Mouse (Mus musculus): ENCODE measurements around the gene Fzr1.

Gene Fzr1

GRCm38 (mm10) chr10:81334324-81334723 is 44.0 kb downstream of the Fzr1 start:
- in situ Hi-C loops (cut with MseI, MboI) = no loop called here

GRCm38 (mm10) chr10:81332277-81332676 is 46.0 kb downstream of the Fzr1 start:
- in situ Hi-C loops (cut with MseI, MboI) = no loop called here

DNA sequence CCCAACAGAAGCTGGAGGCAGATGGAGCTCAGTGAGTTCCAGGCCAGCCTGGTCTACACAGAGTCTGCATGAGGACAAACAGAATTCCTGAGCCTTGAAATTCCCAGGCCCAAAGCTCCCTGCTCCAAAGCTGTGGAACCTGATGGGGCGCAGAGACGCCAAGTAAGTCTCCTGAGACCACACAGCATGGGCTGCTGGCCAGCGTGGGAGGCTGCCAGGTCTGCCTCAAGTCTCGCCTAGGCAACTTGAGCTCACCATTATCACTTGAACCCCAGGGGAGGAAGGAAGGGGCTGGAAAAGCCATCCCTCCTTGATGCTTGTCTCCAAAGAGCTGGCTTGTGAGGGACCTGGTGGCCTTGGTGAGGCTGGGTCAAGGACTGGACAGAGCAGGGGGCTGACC is 48.3 kb downstream of the Fzr1 start:
- in situ Hi-C loops (cut with MseI, MboI) = no loop called here

DNA sequence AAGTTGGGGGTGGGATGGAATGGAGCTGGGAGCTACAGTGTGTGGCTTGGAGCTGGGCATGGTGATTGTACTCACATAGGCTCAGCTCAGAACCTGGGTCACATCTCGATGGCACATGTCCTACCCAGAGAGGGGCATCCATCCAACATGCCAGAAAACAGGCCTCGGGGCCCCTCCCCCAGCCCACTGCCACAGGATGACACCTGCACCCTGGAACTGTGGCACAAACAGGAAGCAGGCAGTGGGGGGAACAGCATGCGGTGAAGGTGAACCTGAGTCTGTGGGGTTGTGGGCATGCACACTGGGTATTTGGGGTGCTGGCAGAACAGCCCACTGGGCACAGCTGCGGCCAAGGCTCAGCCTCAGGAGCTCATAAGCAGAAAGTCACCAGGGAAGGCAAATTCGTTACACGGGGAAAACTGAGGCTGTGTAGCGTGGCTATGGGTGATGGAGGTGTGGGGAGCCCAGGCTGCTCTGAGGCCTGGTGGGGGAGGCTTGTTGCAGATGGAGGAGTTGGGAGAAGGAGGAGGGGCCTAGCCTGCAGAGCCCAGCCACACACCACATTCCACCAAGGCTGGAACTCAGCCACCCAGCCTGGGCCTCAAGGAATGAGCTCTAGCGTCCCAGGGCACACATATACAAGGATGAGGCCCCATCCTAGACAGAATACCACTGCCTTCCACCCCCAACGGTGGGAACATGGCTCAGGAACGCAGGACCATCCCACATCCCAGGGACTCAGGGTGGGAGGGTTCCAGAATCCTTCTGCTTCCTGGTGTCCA is 48.9 kb downstream of the Fzr1 start:
- in situ Hi-C loops (cut with MseI, MboI) = no loop called here

DNA sequence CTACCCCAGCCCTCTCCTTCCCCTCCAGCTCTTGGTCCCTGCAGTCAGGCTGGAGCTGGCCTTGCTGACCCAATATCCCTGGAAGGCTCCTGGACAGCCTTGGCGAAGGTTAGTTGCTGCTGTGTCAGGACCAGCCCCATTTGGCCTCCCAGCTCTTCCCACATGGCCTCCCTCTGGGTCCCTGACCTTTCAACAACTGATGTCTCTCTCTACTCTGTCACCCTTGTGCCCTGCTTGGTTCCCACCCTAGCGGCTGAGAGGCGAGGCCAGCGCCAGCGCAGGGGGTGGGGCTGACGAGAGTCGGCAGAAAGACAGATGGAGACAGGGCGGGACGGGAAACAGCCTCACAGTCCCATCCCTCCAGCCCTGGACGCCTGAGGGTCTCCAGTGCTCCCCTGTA is 49.9 kb downstream of the Fzr1 start, which contains the start of gene Tbxa2r:
Tbxa2r (plus strand) TSS at position 346 of the 400 bp plus-strand sequence.
- in situ Hi-C loops (cut with MseI, MboI) = no loop called here

- in situ Hi-C loops (cut with MseI, MboI) = no loop called here
Measured at GRCm38 (mm10) chr10:81327959-81328358, 50.4 kb downstream of the Fzr1 start.

DNA sequence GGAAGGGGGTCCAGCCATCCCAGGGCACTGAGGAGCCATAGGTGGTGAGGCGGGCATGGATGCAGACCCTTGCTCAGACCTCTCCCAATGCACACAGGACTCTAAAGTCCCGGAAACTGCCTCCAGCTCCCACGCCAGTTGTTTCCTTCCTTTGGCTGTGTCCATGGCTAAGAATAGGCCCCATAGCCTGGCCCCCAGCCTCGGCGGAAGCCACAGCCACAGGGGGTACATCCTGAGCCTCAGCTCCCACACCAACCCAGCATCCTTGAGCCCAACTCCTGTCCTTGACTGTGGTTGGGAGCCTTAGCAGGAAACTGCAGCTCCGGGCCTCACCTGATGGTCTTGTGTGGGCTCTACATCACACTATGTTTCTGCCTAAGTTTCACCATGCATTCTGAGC is 51.5 kb downstream of the Fzr1 start:
- in situ Hi-C loops (cut with MseI, MboI) = no loop called here

GRCm38 (mm10) chr10:81325781-81326180 is 52.5 kb downstream of the Fzr1 start:
- in situ Hi-C loops (cut with MseI, MboI) = no loop called here

GRCm38 (mm10) chr10:81325176-81325575 is 53.1 kb downstream of the Fzr1 start:
- in situ Hi-C loops (cut with MseI, MboI) = no loop called here

- in situ Hi-C loops (cut with MseI, MboI) = no loop called here
Measured at GRCm38 (mm10) chr10:81323791-81324530, 54.4 kb downstream of the Fzr1 start.

- in situ Hi-C loops (cut with MseI, MboI) = no loop called here
Measured at GRCm38 (mm10) chr10:81323141-81323775, 55.1 kb downstream of the Fzr1 start.

DNA sequence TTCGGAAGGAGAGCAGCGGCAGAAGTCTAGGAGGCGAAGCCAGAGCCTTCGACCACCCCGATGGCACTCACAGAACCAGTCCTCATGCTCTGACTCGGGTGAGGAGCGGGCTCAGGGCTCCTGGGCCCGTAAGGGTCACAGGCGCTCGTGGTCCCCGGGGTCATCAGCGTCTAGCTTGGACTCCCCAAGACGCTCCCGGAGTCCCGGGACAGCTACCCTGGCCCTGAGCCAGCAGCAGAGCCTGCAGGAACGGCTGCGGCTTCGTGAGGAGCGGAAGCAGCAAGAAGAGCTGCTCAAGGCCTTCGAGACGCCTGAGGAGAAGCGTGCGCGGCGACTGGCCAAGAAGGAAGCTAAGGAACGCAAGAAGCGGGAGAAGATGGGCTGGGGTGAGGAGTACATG is 55.9 kb downstream of the Fzr1 start:
- in situ Hi-C loops (cut with MseI, MboI) = no loop called here

- in situ Hi-C loops (cut with MseI, MboI) = no loop called here
Measured at GRCm38 (mm10) chr10:81321436-81321835, 56.9 kb downstream of the Fzr1 start.

- in situ Hi-C loops (cut with MseI, MboI) = no loop called here
Measured at GRCm38 (mm10) chr10:81320550-81321347, 57.6 kb downstream of the Fzr1 start, which contains the start of gene Cactin. Cactin (plus strand) TSS chr10:81321103.

GRCm38 (mm10) chr10:81319741-81320549 is 58.4 kb downstream of the Fzr1 start:
- in situ Hi-C loops (cut with MseI, MboI) = no loop called here

- in situ Hi-C loops (cut with MseI, MboI) = no loop called here
Measured at GRCm38 (mm10) chr10:81319330-81319699, 59.0 kb downstream of the Fzr1 start.

- in situ Hi-C loops (cut with MseI, MboI) = no loop called here
Measured at GRCm38 (mm10) chr10:81318589-81319329, 59.6 kb downstream of the Fzr1 start.

DNA sequence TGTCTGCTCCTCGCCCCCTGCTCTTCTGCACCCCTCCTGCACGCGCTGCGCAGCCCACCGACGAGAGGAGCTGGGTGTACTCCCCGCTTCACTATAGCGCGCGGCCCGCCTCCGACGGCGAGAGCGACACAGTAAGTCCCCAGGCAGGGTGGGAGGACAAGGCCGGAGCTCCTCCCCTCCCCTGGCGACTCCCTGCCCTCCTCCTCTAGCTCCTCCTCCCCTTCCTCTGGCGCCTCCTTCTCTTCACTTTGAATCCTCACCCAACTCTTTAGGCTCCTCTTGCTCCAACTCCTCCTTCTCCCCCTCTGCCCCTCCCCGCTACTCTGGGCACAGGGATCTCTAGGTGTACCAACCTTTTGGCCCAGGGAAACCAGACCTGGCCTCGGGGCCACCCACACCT is 61.0 kb downstream of the Fzr1 start:
- in situ Hi-C loops (cut with MseI, MboI) = no loop called here

- in situ Hi-C loops (cut with MseI, MboI) = no loop called here
Measured at GRCm38 (mm10) chr10:81316338-81317060, 61.8 kb downstream of the Fzr1 start.
